Mouse (Mus musculus): ENCODE measurements around the gene Skor1.

- TF ChIP-seq GATA1 (IDR thresholded peaks at IDR 0.05; ENCODE audit: low read length) (no peak), TAL1 (IDR thresholded peaks at IDR 0.05; ENCODE audit: low read length) (no peak)
Observed at GRCm38 (mm10) chr9:63171951-63172350, 23.2 kb upstream of the Skor1 start.
